Mouse (Mus musculus) stomach, embryonic 14.5 days (tissue): ENCODE measurements around the gene Gm10256. TPM values are rescaled to one million over a fixed set of nuclear protein-coding genes. Genes with fewer than 3 reads are reported as not detected.
"Not testable (repeated sequence)": the region's sequence is repeated elsewhere in the genome, so short reads cannot be mapped to it uniquely, and the experiment has no call there.

ENCODE experiments used
- ATAC-seq: fragments of 200-750 bp; cut with Nextera tagmentation; 2 replicates; pipeline ENCODE4 v1.8.0; 2017; ENCODE audit warnings: low read depth, moderate TSS enrichment; ENCODE audit not compliant: insufficient number of reproducible peaks, insufficient read depth, low FRiP score
- H3K27ac ChIP-seq: fragments of 300-500 bp; sonication (generic); 2 replicates; pipeline ENCODE4 v1.5.1; 2014; ENCODE audit warnings: mild to moderate bottlenecking, low read length, moderate library complexity, mixed read lengths
- H3K27me3 ChIP-seq: fragments of 300-500 bp; sonication (generic); 2 replicates; pipeline ENCODE4 v1.6.1; 2014; ENCODE audit warnings: low read length, control low read depth, mixed read lengths; ENCODE audit not compliant: control insufficient read depth, insufficient read depth
- H3K36me3 ChIP-seq: fragments of 300-500 bp; sonication (generic); 2 replicates; pipeline ENCODE4 v1.6.1; 2014; ENCODE audit warnings: mild to moderate bottlenecking, control low read depth, low read length, moderate library complexity, mixed read lengths; ENCODE audit not compliant: control insufficient read depth, insufficient read depth
- H3K4me1 ChIP-seq: fragments of 300-500 bp; sonication (generic); 2 replicates; pipeline ENCODE4 v1.6.1; 2014; ENCODE audit warnings: low read length, control low read depth, mixed read lengths; ENCODE audit not compliant: control insufficient read depth, insufficient read depth
- H3K4me2 ChIP-seq: fragments of 300-500 bp; sonication (generic); replicated peaks from 2 replicates; pipeline ENCODE4 v1.6.1; 2014; ENCODE audit warnings: low read depth, low read length, control low read depth
- H3K4me3 ChIP-seq: fragments of 300-500 bp; sonication (generic); 2 replicates; pipeline ENCODE4 v1.5.1; 2014; ENCODE audit warnings: low read depth, low read length, control low read depth
- H3K9ac ChIP-seq: fragments of 300-500 bp; sonication (generic); replicated peaks from 2 replicates; pipeline ENCODE4 v1.6.1; 2014; ENCODE audit warnings: low read depth, mild to moderate bottlenecking, control low read depth, low read length, moderate library complexity, mixed read lengths
- H3K9me3 ChIP-seq: fragments of 300-500 bp; sonication (generic); 2 replicates; pipeline ENCODE4 v1.6.1; 2016; ENCODE audit warnings: low read depth, low read length, control low read depth; ENCODE audit not compliant: control insufficient read depth
- WGBS: fragments of 180-500 bp; shearing (Covaris S2); extraction: QIAGEN DNeasy Blood & Tissue Kit; methylation state at CpG from one replicate; pipeline ENCODE4 v1.1.7; 2014; 5-methylcytosine and 5-hydroxymethylcytosine counted together
- polyA plus RNA-seq: library from polyadenylated mRNA; unstranded; fragments of >200 nt; fragmentation: Nextera tagmentation; extraction: Ambion mirVana; gene quantifications from 2 replicates; pipeline ENCODE4 v1.2.1, GENCODE M21; 2014

Gm10256 gene
- polyA plus RNA-seq, result not detected in 2 replicates

GRCm38 (mm10) chrY:2830380-2830779 lies at the start of gene Gm10256, which contains the start of gene Rbmy:
TSS of gene Gm10256 (plus strand) at chrY:2830699.
TSS of gene Rbmy (plus strand) at chrY:2830680.
- H3K9ac ChIP-seq, ATAC-seq, H3K4me2 ChIP-seq, H3K4me3 ChIP-seq, H3K4me1 ChIP-seq, H3K9me3 ChIP-seq, H3K27ac ChIP-seq, H3K36me3 ChIP-seq, H3K27me3 ChIP-seq: not testable (repeated sequence)
- WGBS, result no CpG with 5 or more reads among the region's 9 CpGs

- H3K36me3 ChIP-seq, H3K27ac ChIP-seq, H3K9me3 ChIP-seq, H3K27me3 ChIP-seq, H3K4me1 ChIP-seq, H3K4me2 ChIP-seq, H3K4me3 ChIP-seq, H3K9ac ChIP-seq, ATAC-seq: not testable (repeated sequence)
- WGBS, result no CpG with 5 or more reads among the region's 8 CpGs
Measured at GRCm38 (mm10) chrY:2796105-2796504, 34.4 kb upstream of the Gm10256 start, which contains the start of gene Gm4064. TSS of gene Gm4064 (minus strand) at chrY:2796205.

- not testable (repeated sequence) for H3K4me3 ChIP-seq, H3K4me1 ChIP-seq, H3K4me2 ChIP-seq, H3K36me3 ChIP-seq, H3K27me3 ChIP-seq, H3K9ac ChIP-seq, H3K27ac ChIP-seq, H3K9me3 ChIP-seq, ATAC-seq
- WGBS, result no CpG with 5 or more reads among the region's 9 CpGs
Measured at GRCm38 (mm10) chrY:2900689-2901088, 70.2 kb downstream of the Gm10256 start, which contains the start of gene Gm10352. TSS of gene Gm10352 (plus strand) at chrY:2900989.

Other genes starting within 250 kb of the Gm10256 start
- gene H2al2c, start 231.6 kb upstream of the Gm10256 start, polyA plus RNA-seq, result not detected in 2 replicates
- gene Sry, start 167.0 kb upstream of the Gm10256 start, polyA plus RNA-seq, result not detected in 2 replicates
- not detected in 2 replicates for gene H2al2b, start 110.0 kb upstream of the Gm10256 start, polyA plus RNA-seq
- gene Gm4064, start 34.5 kb upstream of the Gm10256 start, polyA plus RNA-seq, result not detected in 2 replicates
- gene Rbmy, start within 50 bp of the Gm10256 start, polyA plus RNA-seq, result not detected in 2 replicates
- gene Gm10352, start 70.3 kb downstream of the Gm10256 start, polyA plus RNA-seq, result 0.56 TPM in 1 of 2 replicates, not detected in the other
- gene Gm29289, start 101.9 kb downstream of the Gm10256 start, polyA plus RNA-seq, result not detected in 2 replicates